Mouse (Mus musculus): ENCODE measurements around the gene Ppp1r17.
A peak's percentile ranks its signal among the peaks of the same experiment; 100 is the strongest.

GRCm38 (mm10) chr6:56049104-56049503 is 31.8 kb downstream of the Ppp1r17 start:
- peak; percentile 43; the same call in 1 of the 2 replicates for TF ChIP-seq CTCF (IDR thresholded peaks at IDR 0.05; ENCODE audit: extremely low read depth, insufficient read depth, low read length)
- TF ChIP-seq POLR2A (IDR thresholded peaks at IDR 0.05; ENCODE audit: extremely low read depth, insufficient read depth, low read length) = no peak

All from cortical plate, adult 2 months (tissue).